Mouse (Mus musculus) forebrain, embryonic 11.5 days (tissue): ENCODE measurements around the gene Sorbs1. TPM values are rescaled to one million over a fixed set of nuclear protein-coding genes. Genes with fewer than 3 reads are reported as not detected.

ENCODE experiments used
- ATAC-seq: fragments of 200-750 bp; cut with Nextera tagmentation; replicated peaks from 2 replicates; pipeline ENCODE4 v1.8.0; 2017; ENCODE audit warnings: moderate TSS enrichment; ENCODE audit not compliant: low FRiP score
- DNase-seq: peaks from one replicate; pipeline ENCODE4 v3.0.0-alpha.2; 2017; ENCODE audit warnings: low spot score
- H3K27ac ChIP-seq: fragments of 300-500 bp; sonication (generic); 2 replicates; pipeline ENCODE4 v1.5.1; 2014; ENCODE audit warnings: low read depth, low read length
- H3K27me3 ChIP-seq: fragments of 300-500 bp; sonication (generic); 2 replicates; pipeline ENCODE4 v1.6.1; 2014; ENCODE audit warnings: mild to moderate bottlenecking, low read length, mixed read lengths; ENCODE audit not compliant: control insufficient read depth, insufficient read depth
- H3K36me3 ChIP-seq: fragments of 300-500 bp; sonication (generic); 2 replicates; pipeline ENCODE4 v1.6.1; 2014; ENCODE audit warnings: mild to moderate bottlenecking, low read length, moderate library complexity, mixed read lengths; ENCODE audit not compliant: control insufficient read depth, insufficient read depth
- H3K4me1 ChIP-seq: fragments of 300-500 bp; sonication (generic); replicated peaks from 2 replicates; pipeline ENCODE4 v1.6.1; 2014; ENCODE audit warnings: low read length, mixed read lengths; ENCODE audit not compliant: control insufficient read depth, insufficient read depth
- H3K4me2 ChIP-seq: fragments of 300-500 bp; sonication (generic); 2 replicates; pipeline ENCODE4 v1.6.1; 2014; ENCODE audit warnings: low read depth, mild to moderate bottlenecking, low read length, moderate library complexity, mixed read lengths; ENCODE audit not compliant: severe bottlenecking
- H3K4me3 ChIP-seq: fragments of 300-500 bp; sonication (generic); 2 replicates; pipeline ENCODE4 v1.5.1; 2014; ENCODE audit warnings: low read depth, low read length
- H3K9ac ChIP-seq: fragments of 300-500 bp; sonication (generic); 2 replicates; pipeline ENCODE4 v1.6.1; 2014; ENCODE audit warnings: low read length
- H3K9me3 ChIP-seq: fragments of 300-500 bp; sonication (generic); 2 replicates; pipeline ENCODE4 v1.6.1; 2016; ENCODE audit warnings: low read length, mixed read lengths; ENCODE audit not compliant: control insufficient read depth
- WGBS: fragments of 180-500 bp; shearing (Covaris S2); extraction: QIAGEN DNeasy Blood & Tissue Kit; methylation state at CpG from one replicate; pipeline ENCODE4 v1.1.7; 2014; 5-methylcytosine and 5-hydroxymethylcytosine counted together
- polyA plus RNA-seq: library from polyadenylated mRNA; unstranded; fragments of >200 nt; fragmentation: Nextera tagmentation; extraction: Ambion mirVana; gene quantifications from 2 replicates; pipeline ENCODE4 v1.2.1, GENCODE M21; 2014

Gene Sorbs1
- polyA plus RNA-seq, 1 experiment from 2014 or later: 66.0 TPM

DNA sequence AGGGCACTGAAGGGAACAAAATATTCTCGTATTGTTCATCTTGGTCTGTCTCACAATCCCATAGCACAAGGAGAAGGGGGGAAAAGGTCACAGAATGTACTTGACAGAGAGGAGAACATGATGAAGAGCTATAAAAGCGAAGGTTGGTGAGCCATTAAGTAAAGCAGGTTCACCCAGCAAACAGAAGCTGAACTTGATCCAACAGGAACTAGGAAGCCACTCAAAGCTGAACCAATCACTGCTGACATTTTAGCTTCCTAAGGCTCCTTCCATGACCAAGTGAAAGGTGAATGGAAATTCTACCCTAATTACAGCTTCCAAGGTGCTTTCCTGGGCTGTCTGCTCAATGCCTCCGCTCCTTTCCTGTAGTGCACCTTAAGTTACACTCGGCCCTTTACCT is 262.5 kb downstream of the Sorbs1 start:
- H3K27me3 ChIP-seq: no peaks in the 10 kb centered on the region
- H3K27ac ChIP-seq: no peak overlapping the region
- no peak overlapping the region for H3K4me3 ChIP-seq
- H3K4me2 ChIP-seq: no peak overlapping the region
- H3K9ac ChIP-seq: no peak overlapping the region
- H3K4me1 ChIP-seq: no peaks in the 10 kb centered on the region
- DNase-seq (no peak), ATAC-seq (no peak)
- no peaks in the 10 kb centered on the region for H3K36me3 ChIP-seq
- 89% methylated on average over 4 of the region's 4 CpGs for WGBS
- H3K9me3 ChIP-seq: no peaks in the 10 kb centered on the region

DNA sequence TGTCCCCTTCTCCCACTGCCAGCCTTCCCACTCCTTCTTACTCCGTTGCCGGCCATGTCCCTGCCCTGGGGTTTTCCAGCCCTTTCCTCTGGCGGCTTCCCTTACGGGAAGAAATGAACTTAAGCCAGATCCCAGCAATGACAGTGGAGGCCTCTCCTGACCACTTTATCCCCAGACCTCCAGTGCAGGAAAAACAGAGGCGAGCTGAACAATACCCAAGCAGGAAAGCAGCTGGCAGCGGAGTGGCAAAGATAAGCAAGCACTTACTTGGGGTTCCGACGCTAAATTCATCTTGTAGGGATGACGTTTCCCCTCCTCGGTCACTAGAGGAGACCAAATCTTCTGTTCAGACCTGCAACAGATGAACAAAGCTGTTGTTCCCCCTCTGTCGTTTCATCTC is 264.2 kb downstream of the Sorbs1 start:
- H3K27me3 ChIP-seq: no peaks in the 10 kb centered on the region
- H3K36me3 ChIP-seq: no peaks in the 10 kb centered on the region
- WGBS: 87% methylated on average over 11 of the region's 11 CpGs
- no peak overlapping the region for H3K9ac ChIP-seq
- no peaks in the 10 kb centered on the region for H3K4me1 ChIP-seq
- DNase-seq: no peak
- no peak overlapping the region for H3K4me2 ChIP-seq
- H3K27ac ChIP-seq: no peak overlapping the region
- ATAC-seq: no peak
- no peaks in the 10 kb centered on the region for H3K9me3 ChIP-seq
- no peak overlapping the region for H3K4me3 ChIP-seq

DNA sequence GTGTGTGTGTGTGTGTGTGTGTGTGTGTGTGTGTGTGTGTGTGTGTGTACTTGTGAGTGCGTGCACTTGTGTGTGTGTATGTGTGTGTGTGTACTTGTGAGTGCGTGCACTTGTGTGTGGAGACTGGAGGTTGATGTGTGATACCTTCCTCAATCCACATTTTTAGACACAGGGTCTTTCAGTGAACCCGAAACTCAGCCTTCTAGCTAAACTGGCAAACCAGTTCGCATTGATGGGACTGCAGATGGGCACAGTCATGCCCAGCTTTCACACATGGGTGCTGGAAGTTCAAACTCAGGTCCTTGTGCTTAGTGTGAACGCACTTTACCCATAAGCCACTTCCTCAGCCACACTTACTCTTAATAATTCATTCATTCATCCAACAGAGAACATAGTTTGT is 265.1 kb downstream of the Sorbs1 start:
- Histone ChIP-seq H3K4me1 (no peaks in the 10 kb centered on the region), H3K9ac (no peak overlapping the region), H3K27me3 (no peaks in the 10 kb centered on the region), H3K36me3 (no peaks in the 10 kb centered on the region), H3K27ac (no peak overlapping the region), H3K9me3 (no peaks in the 10 kb centered on the region), H3K4me3 (no peak overlapping the region), H3K4me2 (no peak overlapping the region)
- DNase-seq (no peak), ATAC-seq (no peak)
- 93% methylated on average over 5 of the region's 5 CpGs for WGBS

DNA sequence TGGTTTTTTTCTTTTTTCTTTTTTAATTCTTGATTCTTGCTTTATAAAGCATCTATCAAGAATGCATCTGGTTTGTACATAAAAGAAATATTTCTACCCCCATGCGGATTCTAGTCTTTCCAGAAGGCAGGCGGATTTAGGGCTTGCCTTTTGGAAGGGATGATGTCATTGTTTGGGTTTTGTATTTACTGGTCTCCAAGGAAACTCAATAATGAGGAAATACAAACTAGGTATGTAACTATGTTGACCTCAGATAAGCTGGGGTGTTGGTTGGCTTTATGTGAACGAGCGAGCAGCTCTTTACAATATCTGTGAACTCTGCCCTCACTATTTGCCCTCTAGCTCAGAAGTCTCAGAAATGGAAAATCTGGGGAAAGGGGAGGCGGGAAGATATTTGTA is 266.3 kb downstream of the Sorbs1 start:
- WGBS: 27% methylated on average over 5 of the region's 5 CpGs
- H3K27me3 ChIP-seq: no peaks in the 10 kb centered on the region
- H3K4me3 ChIP-seq: no peak overlapping the region
- H3K9ac ChIP-seq: no peak overlapping the region
- no peaks in the 10 kb centered on the region for H3K9me3 ChIP-seq
- H3K27ac ChIP-seq: no peak overlapping the region
- ATAC-seq: peak; percentile 44; the same call in 1 of the 2 replicates
- H3K36me3 ChIP-seq: no peaks in the 10 kb centered on the region
- no peaks in the 10 kb centered on the region for H3K4me1 ChIP-seq
- no peak overlapping the region for H3K4me2 ChIP-seq
- DNase-seq: no peak

DNA sequence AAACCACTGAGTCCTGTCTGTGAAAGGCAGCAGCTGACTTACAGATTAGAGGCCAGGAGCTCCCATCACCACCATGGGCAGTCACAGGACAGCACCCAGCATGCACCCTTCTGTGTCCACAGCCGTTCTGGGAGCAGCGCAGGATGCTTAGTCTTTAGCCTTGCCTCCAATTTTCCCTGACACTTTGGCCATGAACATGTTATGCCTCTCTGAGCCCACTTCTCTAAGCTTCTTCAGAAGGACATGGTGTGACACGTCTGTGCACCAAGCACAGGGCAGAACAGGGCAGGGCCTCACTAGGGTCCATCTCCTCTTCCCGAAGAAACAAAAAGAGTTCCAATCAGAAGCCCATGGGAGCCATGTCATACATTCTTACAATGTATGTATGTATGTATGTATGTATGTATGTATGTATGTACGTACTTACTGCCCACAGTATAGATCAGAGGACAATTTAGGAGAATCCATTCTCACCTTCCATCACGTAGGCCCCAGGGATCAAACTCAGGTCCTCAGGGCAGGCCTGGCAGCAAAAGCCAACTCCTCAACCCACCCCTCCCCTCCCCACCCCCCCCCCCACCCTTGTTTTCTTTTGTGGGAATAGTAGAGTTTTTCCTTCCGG is 266.8 kb downstream of the Sorbs1 start:
- Histone ChIP-seq H3K4me2 (no peak overlapping the region), H3K27ac (no peak overlapping the region), H3K9me3 (no peaks in the 10 kb centered on the region), H3K4me1 (no peaks in the 10 kb centered on the region), H3K4me3 (no peak overlapping the region), H3K27me3 (no peaks in the 10 kb centered on the region), H3K36me3 (no peaks in the 10 kb centered on the region), H3K9ac (no peak overlapping the region)
- 78% methylated on average over 7 of the region's 7 CpGs for WGBS
- DNase-seq (no peak), ATAC-seq (no peak)

Other genes with a start within 250 kb of the Sorbs1 start
- 71.2 and 73.9 TPM in 2 replicates for gene Pdlim1, start 241.9 kb downstream of the Sorbs1 start, polyA plus RNA-seq
- 109 and 112 TPM in 2 replicates for gene Aldh18a1, start 74.7 kb upstream of the Sorbs1 start, polyA plus RNA-seq
- 15.1 and 16.6 TPM in 2 replicates for gene Tctn3, start 98.5 kb upstream of the Sorbs1 start, polyA plus RNA-seq
- gene Entpd1, start 98.6 kb upstream of the Sorbs1 start, polyA plus RNA-seq: 7.8 and 9.3 TPM in 2 replicates
- gene Cc2d2b, start 235.0 kb upstream of the Sorbs1 start, polyA plus RNA-seq: 0.11 and 0.12 TPM in 2 replicates